Mouse (Mus musculus): Measurements from ENCODE around the gene Olfr1137.

DNA sequence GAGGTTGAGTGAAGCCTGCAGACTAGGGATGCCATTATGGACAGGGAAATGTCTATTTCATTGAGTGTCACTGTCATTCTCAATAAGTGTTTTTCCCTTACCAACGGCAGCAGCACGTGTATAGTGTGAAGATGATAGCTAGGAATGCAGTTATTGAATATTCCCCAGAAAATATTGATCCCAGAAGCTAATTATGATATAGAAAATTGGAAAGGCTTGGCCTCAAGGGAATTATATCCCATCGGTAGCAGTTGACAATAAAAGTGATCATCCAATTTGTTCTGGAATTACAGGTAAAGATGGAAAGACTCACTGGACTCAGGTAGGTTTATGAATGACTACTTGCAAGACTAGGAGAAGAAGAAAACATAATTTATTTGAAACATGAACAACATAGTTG is 30.5 kb upstream of the Olfr1137 start, which contains the start of gene Olfr1140:
- TF ChIP-seq POLR2A (IDR thresholded peaks at IDR 0.05; ENCODE audit: low read depth, low read length) = no peak
- TF ChIP-seq CTCF (IDR thresholded peaks at IDR 0.05; ENCODE audit: borderline replicate concordance, insufficient read depth, low read length) = no peak
